In genomic region chr1:135821780-135822179, GRCm38 (mm10) we compare ENCODE assay signal across 28 mouse cellular contexts. TPM values are rescaled to one million over a fixed set of nuclear protein-coding genes. Genes with fewer than 3 reads are reported as not detected.
A peak's percentile ranks its signal among the peaks of the same experiment; 100 is the strongest.
DNase-seq lines count a peak whose midpoint lies in the region; ATAC-seq and TF ChIP-seq lines count a peak whose summit lies in the region.
"Had no signal": no experiment of that assay in that cellular context is flagged by ENCODE, and none has a peak within 500 bp of the region (broad histone marks: within the 10 kb centered on the region; RNA-seq: fewer than 3 reads in every experiment).

No protein-coding gene starts in this region.

- in situ Hi-C loops in Patski (cut with MboI; ENCODE audit: low pct_unique_long_range_greater_than_20kb), result no loop called here

- peaks cover 15% of the 10 kb centered on the region for H3K4me1 ChIP-seq in embryonic facial prominence, embryonic 15.5 days
- peaks cover 27% of the 10 kb centered on the region for H3K4me1 ChIP-seq in embryonic facial prominence, embryonic 10.5 days
- peaks cover 5% of the 10 kb centered on the region; the same call in 1 of the 2 replicates for H3K4me1 ChIP-seq in intestine, postnatal 0 days (replicated peaks; ENCODE audit: control insufficient read depth, insufficient read depth, low read length)
- H3K4me1 ChIP-seq in stomach, embryonic 16.5 days (ENCODE audit: control insufficient read depth, insufficient read depth, low read length), result peaks cover 22% of the 10 kb centered on the region

- no peak for TF ChIP-seq CTCF in Patski (IDR thresholded peaks at IDR 0.05)
- no peak for TF ChIP-seq CTCF in intestine, postnatal 0 days (IDR thresholded peaks at IDR 0.05; ENCODE audit: low read depth)

- DNase-seq in embryonic facial prominence, embryonic 10.5 days (ENCODE audit: low spot score), result no peak
- no peak for DNase-seq in Patski (ENCODE audit: low read depth, low spot score)
- DNase-seq in layer of hippocampus, postnatal 14 days (ENCODE audit: low spot score in 2 of 2), result no peak
- DNase-seq in lung, postnatal 36 days, result no peak
- DNase-seq: adrenal gland, adult 8-10 months; cerebellum, adult 8-10 months; cerebellum, postnatal 25 days; gastrocnemius, postnatal 25 days; heart, adult 11 months; heart, postnatal 10 days; left cerebral cortex, postnatal 4 days; lung, adult 2 months; lung, postnatal 14 days; right cerebral cortex, adult 18-20 months had no signal

- no peaks in the 10 kb centered on the region for H3K9me3 ChIP-seq in embryonic facial prominence, embryonic 15.5 days (replicated peaks)
- H3K9me3 ChIP-seq in embryonic facial prominence, embryonic 10.5 days, result no peaks in the 10 kb centered on the region
- no peaks in the 10 kb centered on the region for H3K9me3 ChIP-seq in intestine, postnatal 0 days (ENCODE audit: control insufficient read depth)
- H3K9me3 ChIP-seq in stomach, embryonic 16.5 days (replicated peaks; ENCODE audit: control insufficient read depth, low read length), result no peaks in the 10 kb centered on the region
- H3K9me3 ChIP-seq: midbrain, embryonic 15.5 days had no signal

- peaks cover 40% of the 10 kb centered on the region for H3K27me3 ChIP-seq in embryonic facial prominence, embryonic 15.5 days
- peaks cover 64% of the 10 kb centered on the region for H3K27me3 ChIP-seq in embryonic facial prominence, embryonic 10.5 days (replicated peaks; ENCODE audit: low read depth, poor library complexity, severe bottlenecking)
- H3K27me3 ChIP-seq in Patski, result no peaks in the 10 kb centered on the region
- H3K27me3 ChIP-seq in intestine, postnatal 0 days (replicated peaks; ENCODE audit: control insufficient read depth, insufficient read depth, low read length), result no peaks in the 10 kb centered on the region
- H3K27me3 ChIP-seq in stomach, embryonic 16.5 days (ENCODE audit: control insufficient read depth, insufficient read depth, low read length), result peaks cover 7% of the 10 kb centered on the region; the same call in 1 of the 2 replicates

- no peak overlapping the region for H3K27ac ChIP-seq in embryonic facial prominence, embryonic 15.5 days (replicated peaks)
- H3K27ac ChIP-seq in embryonic facial prominence, embryonic 10.5 days (replicated peaks), result no peak overlapping the region
- H3K27ac ChIP-seq in intestine, postnatal 0 days (ENCODE audit: low read depth, low read length), result peak overlapping the region; percentile 95
- H3K27ac ChIP-seq in stomach, embryonic 16.5 days (ENCODE audit: low read length), result peak overlapping the region; percentile 89
- H3K27ac ChIP-seq: hindbrain, embryonic 14.5 days; layer of hippocampus, adult 2 months; liver, embryonic 14.5 days; midbrain, embryonic 10.5 days; midbrain, embryonic 15.5 days had no signal

- 70% methylated on average over 7 of the region's 7 CpGs for WGBS in embryonic facial prominence, embryonic 15.5 days
- 82% methylated on average over 7 of the region's 7 CpGs for WGBS in embryonic facial prominence, embryonic 10.5 days
- WGBS in intestine, postnatal 0 days, result 47% methylated on average over 7 of the region's 7 CpGs
- WGBS in stomach, embryonic 16.5 days, result 69% methylated on average over 7 of the region's 7 CpGs

- CTCF ChIA-PET in Patski (lab: Charles Lee), result interaction anchor here (1.2 to 1.8 kb wide), 3 partner anchors 12 to 41 kb away, joined by 3 to 5 read pairs (median 3); no protein-coding TSS in a partner anchor

- ATAC-seq in embryonic facial prominence, embryonic 15.5 days (ENCODE audit: insufficient number of reproducible peaks, low FRiP score, low TSS enrichment, low read depth), result no peak
- ATAC-seq in Patski, result peak; percentile 0
- ATAC-seq in intestine, postnatal 0 days, result no peak
- ATAC-seq in stomach, embryonic 16.5 days (ENCODE audit: insufficient read depth, low FRiP score), result no peak
- ATAC-seq: forebrain, embryonic 14.5 days; midbrain, embryonic 15.5 days had no signal

- H3K4me2 ChIP-seq in embryonic facial prominence, embryonic 15.5 days (replicated peaks), result 0 out of 2 replicates have a peak overlapping the region, but pooled peaks have one; percentile 3
- H3K4me2 ChIP-seq in intestine, postnatal 0 days (replicated peaks; ENCODE audit: low read depth), result peak overlapping the region; percentile 80
- peak overlapping the region; percentile 84 for H3K4me2 ChIP-seq in stomach, embryonic 16.5 days (ENCODE audit: low read depth, low read length)
- H3K4me2 ChIP-seq: heart, embryonic 11.5 days; hindbrain, embryonic 14.5 days; midbrain, embryonic 15.5 days had no signal

- H3K4me3 ChIP-seq in embryonic facial prominence, embryonic 15.5 days (replicated peaks), result no peak overlapping the region
- no peak overlapping the region for H3K4me3 ChIP-seq in embryonic facial prominence, embryonic 10.5 days
- peak overlapping the region; percentile 65 for H3K4me3 ChIP-seq in intestine, postnatal 0 days (ENCODE audit: low read depth, low read length)
- H3K4me3 ChIP-seq in stomach, embryonic 16.5 days (replicated peaks; ENCODE audit: low read length), result peak overlapping the region; percentile 57
- H3K4me3 ChIP-seq: layer of hippocampus, adult 2 months; midbrain, embryonic 10.5 days; midbrain, embryonic 15.5 days had no signal

- H3K9ac ChIP-seq in embryonic facial prominence, embryonic 15.5 days, result no peak overlapping the region
- H3K9ac ChIP-seq in intestine, postnatal 0 days (ENCODE audit: low read depth, low read length), result peak overlapping the region; percentile 55
- H3K9ac ChIP-seq in stomach, embryonic 16.5 days (ENCODE audit: low read length), result peak overlapping the region; percentile 66
- H3K9ac ChIP-seq: hindbrain, embryonic 14.5 days; liver, embryonic 14.5 days; midbrain, embryonic 15.5 days had no signal

- POLR2A ChIA-PET in Patski (lab: Charles Lee), result interaction anchor here (1.0 to 2.6 kb wide), 2 partner anchors 8 to 11 kb away, joined by 3 to 14 read pairs; no protein-coding TSS in a partner anchor

- H3K36me3 ChIP-seq in embryonic facial prominence, embryonic 15.5 days, result no peaks in the 10 kb centered on the region
- no peaks in the 10 kb centered on the region for H3K36me3 ChIP-seq in embryonic facial prominence, embryonic 10.5 days (replicated peaks)
- H3K36me3 ChIP-seq in intestine, postnatal 0 days (ENCODE audit: control insufficient read depth, insufficient read depth), result peaks cover 13% of the 10 kb centered on the region; the same call in 1 of the 2 replicates
- H3K36me3 ChIP-seq in stomach, embryonic 16.5 days (ENCODE audit: control insufficient read depth, insufficient read depth, low read length), result no peaks in the 10 kb centered on the region
- H3K36me3 ChIP-seq: midbrain, embryonic 10.5 days; midbrain, embryonic 15.5 days had no signal

RNA-seq across cellular contexts. Expression of gene Lad1, which starts 3.4 kb away (rescaled TPM):
- 57.9 and 58.0 TPM in 2 replicates for polyA plus RNA-seq in embryonic facial prominence, embryonic 15.5 days (2015; fragmentation: Nextera tagmentation; extraction: Ambion mirVana)
- polyA plus RNA-seq in embryonic facial prominence, embryonic 10.5 days (2016; fragmentation: Nextera tagmentation; extraction: Ambion mirVana), result 7.5 TPM in 2 replicates
- polyA plus RNA-seq in Patski (2021), result 138 TPM
- 208 and 224 TPM in 2 replicates for polyA plus RNA-seq in intestine, postnatal 0 days (2015; fragmentation: Nextera tagmentation; extraction: Ambion mirVana)
- 109 and 142 TPM in 2 replicates for polyA plus RNA-seq in stomach, embryonic 16.5 days (2015; fragmentation: Nextera tagmentation; extraction: Ambion mirVana)
- total RNA-seq in layer of hippocampus, postnatal 14 days (2021), result 1 to 10 TPM in 1 of 2 experiments, under 1 TPM in 1; 0.53 to 1.3 TPM
- total RNA-seq: CH12.LX; gastrocnemius, postnatal 25 days; hematopoietic stem cell, adult 5-6 weeks; megakaryocyte progenitor cell, adult 5-6 weeks had no signal

RNA-seq across cellular contexts. Expression of gene Tnnt2, which starts 14.4 kb away (rescaled TPM):
- 151 and 208 TPM in 2 replicates for polyA plus RNA-seq in embryonic facial prominence, embryonic 15.5 days (2015; fragmentation: Nextera tagmentation; extraction: Ambion mirVana)
- 1.1 and 4.4 TPM in 2 replicates for polyA plus RNA-seq in embryonic facial prominence, embryonic 10.5 days (2016; fragmentation: Nextera tagmentation; extraction: Ambion mirVana)
- 1.1 TPM for polyA plus RNA-seq in Patski (2021)
- 56.8 and 73.9 TPM in 2 replicates for polyA plus RNA-seq in intestine, postnatal 0 days (2015; fragmentation: Nextera tagmentation; extraction: Ambion mirVana)
- polyA plus RNA-seq in stomach, embryonic 16.5 days (2015; fragmentation: Nextera tagmentation; extraction: Ambion mirVana), result 40.8 and 48.4 TPM in 2 replicates
- 1 to 10 TPM; 1.3 to 1.6 TPM for total RNA-seq in layer of hippocampus, postnatal 14 days (2021)
- total RNA-seq: hematopoietic stem cell, adult 5-6 weeks; megakaryocyte progenitor cell, adult 5-6 weeks; neutrophil, adult 5-6 weeks had no signal

RNA-seq across cellular contexts. Expression of gene Tnni1, which starts 42.5 kb away (rescaled TPM):
- 297 and 410 TPM in 2 replicates for polyA plus RNA-seq in embryonic facial prominence, embryonic 15.5 days (2015; fragmentation: Nextera tagmentation; extraction: Ambion mirVana)
- 5.5 and 7.9 TPM in 2 replicates for polyA plus RNA-seq in embryonic facial prominence, embryonic 10.5 days (2016; fragmentation: Nextera tagmentation; extraction: Ambion mirVana)
- polyA plus RNA-seq in Patski (2021), result 0.83 TPM
- 3.1 and 4.1 TPM in 2 replicates for polyA plus RNA-seq in intestine, postnatal 0 days (2015; fragmentation: Nextera tagmentation; extraction: Ambion mirVana)
- 6.2 and 84.9 TPM in 2 replicates for polyA plus RNA-seq in stomach, embryonic 16.5 days (2015; fragmentation: Nextera tagmentation; extraction: Ambion mirVana)
- 1 to 10 TPM; 3.6 to 4.9 TPM for total RNA-seq in layer of hippocampus, postnatal 14 days (2021)
- total RNA-seq: hematopoietic stem cell, adult 5-6 weeks; left cerebral cortex, postnatal 4 days; megakaryocyte progenitor cell, adult 5-6 weeks; neutrophil, adult 5-6 weeks had no signal

RNA-seq across cellular contexts. Expression of gene Phlda3, which starts 55.9 kb away (rescaled TPM):
- 113 and 119 TPM in 2 replicates for polyA plus RNA-seq in embryonic facial prominence, embryonic 15.5 days (2015; fragmentation: Nextera tagmentation; extraction: Ambion mirVana)
- polyA plus RNA-seq in embryonic facial prominence, embryonic 10.5 days (2016; fragmentation: Nextera tagmentation; extraction: Ambion mirVana), result 29.0 and 32.2 TPM in 2 replicates
- 104 TPM for polyA plus RNA-seq in Patski (2021)
- polyA plus RNA-seq in intestine, postnatal 0 days (2015; fragmentation: Nextera tagmentation; extraction: Ambion mirVana), result 22.0 and 22.5 TPM in 2 replicates
- 77.4 and 80.5 TPM in 2 replicates for polyA plus RNA-seq in stomach, embryonic 16.5 days (2015; fragmentation: Nextera tagmentation; extraction: Ambion mirVana)
- 10 to 100 TPM; 16.6 to 18.2 TPM for total RNA-seq in layer of hippocampus, postnatal 14 days (2021)
- total RNA-seq: hematopoietic stem cell, adult 5-6 weeks had no signal

Comparison
In these comparisons a context has a peak if more than half of its experiments do, and no peak if none do; other contexts are left out.
1. H3K27ac ChIP-seq: peak in intestine, postnatal 0 days (single experiment) and stomach, embryonic 16.5 days (single experiment); none in embryonic facial prominence, embryonic 15.5 days (single experiment) and embryonic facial prominence, embryonic 10.5 days (single experiment).
2. H3K4me2 ChIP-seq: peak in every context shown above with its lines; median percentile 84 in stomach, embryonic 16.5 days; 80 in intestine, postnatal 0 days; 3 in embryonic facial prominence, embryonic 15.5 days.
3. H3K4me3 ChIP-seq: peak in intestine, postnatal 0 days (single experiment) and stomach, embryonic 16.5 days (single experiment); none in embryonic facial prominence, embryonic 15.5 days (single experiment) and embryonic facial prominence, embryonic 10.5 days (single experiment).